Mouse (Mus musculus): ENCODE measurements at regions not wholly inside any gene's neighbourhood (a gene's known extent, or its start where the extent isn't known, plus 50 kb on each side); places are given as distances from the start of the nearest gene placed in this dataset.

DNA sequence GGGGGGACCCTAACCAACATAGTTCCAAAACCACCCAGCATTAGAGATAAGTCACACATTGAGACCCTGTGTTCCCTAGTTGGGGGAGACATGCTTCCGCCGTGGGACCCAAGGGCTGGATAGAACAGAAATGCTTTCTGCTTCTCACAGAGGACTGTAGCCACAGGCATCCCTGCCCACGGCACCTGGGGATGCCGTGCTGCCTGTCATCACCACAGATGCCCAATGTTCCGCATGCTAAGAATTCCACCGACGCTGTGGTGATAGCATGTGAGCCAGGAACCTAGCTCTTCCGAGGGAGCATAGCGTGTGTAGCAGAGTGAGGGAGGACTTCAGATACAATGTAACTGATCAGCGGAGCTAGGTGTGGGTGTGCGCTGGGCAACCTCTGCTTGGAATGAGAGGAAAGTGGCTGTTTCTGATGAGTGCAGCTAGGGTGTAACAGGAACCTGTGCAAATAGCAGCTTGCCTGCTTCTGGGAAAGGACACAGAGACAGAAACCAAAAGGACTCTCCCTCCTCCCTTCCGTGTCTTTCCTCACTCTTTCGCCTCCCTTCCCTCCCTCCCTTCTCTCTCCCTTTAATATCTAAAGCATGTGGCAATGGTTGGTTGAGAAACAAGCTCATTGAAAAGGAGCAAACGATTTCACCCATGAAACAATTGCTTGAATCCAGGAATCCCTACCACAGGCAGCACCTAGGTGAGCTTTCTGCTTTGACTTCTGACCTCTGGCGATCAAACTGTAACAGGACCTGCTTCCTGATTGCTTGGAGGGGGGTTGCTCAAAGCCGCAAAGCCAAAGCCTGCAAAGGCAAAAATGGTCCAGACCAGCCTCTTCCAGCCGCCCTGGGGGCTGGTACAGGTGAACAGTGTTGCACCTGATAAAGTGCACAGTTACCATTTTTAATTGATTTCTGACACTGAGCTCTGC lies 102.3 kb downstream of the Gm26897 start:
- H3K36me3 ChIP-seq = no peaks in the 10 kb centered on the region
- H3K4me3 ChIP-seq (replicated peaks) = no peak overlapping the region
- no peak for ATAC-seq (ENCODE audit: insufficient number of reproducible peaks, insufficient read depth, low FRiP score, low TSS enrichment, low read depth)
- H3K4me1 ChIP-seq (replicated peaks) = peaks cover 4% of the 10 kb centered on the region; the same call in 1 of the 2 replicates
- H3K27ac ChIP-seq = no peak overlapping the region
- H3K9me3 ChIP-seq = no peaks in the 10 kb centered on the region
- no peak overlapping the region for H3K4me2 ChIP-seq
- H3K27me3 ChIP-seq = peaks cover 71% of the 10 kb centered on the region
- H3K9ac ChIP-seq (replicated peaks) = no peak overlapping the region
- WGBS = 41% methylated on average over 17 of the region's 17 CpGs

DNA sequence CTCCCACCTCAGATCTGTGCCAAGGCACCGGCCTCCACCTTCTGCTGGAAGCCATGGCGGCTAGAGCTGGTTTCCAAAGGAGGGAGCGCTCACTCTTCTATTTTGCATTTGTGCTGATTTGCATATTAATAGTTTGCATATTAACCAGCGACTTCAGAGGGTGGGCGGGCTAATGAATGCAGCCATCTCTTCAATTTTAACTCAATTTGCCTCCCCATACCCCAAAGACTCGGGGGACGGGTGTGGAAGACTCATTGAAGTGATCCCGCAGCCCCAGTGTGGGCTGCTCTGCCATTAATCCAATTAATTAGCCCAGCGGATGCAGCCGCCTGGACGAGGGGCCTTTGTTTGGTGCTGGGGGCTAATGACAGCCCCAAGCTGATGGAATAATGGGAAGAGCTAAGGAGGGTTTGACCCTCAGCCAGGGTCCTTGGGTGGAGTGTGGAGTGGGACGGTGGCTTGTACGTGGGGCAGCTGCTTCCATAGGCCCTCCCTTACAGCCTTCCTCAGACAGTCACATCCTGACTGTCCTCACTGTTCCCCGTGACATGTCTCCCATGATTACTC lies 103.0 kb downstream of the Gm26897 start:
- WGBS = 18% methylated on average over 14 of the region's 14 CpGs
- peaks cover 4% of the 10 kb centered on the region; the same call in 1 of the 2 replicates for H3K4me1 ChIP-seq (replicated peaks)
- H3K27me3 ChIP-seq = peaks cover 78% of the 10 kb centered on the region
- no peak overlapping the region for H3K27ac ChIP-seq
- no peak for ATAC-seq (ENCODE audit: insufficient number of reproducible peaks, insufficient read depth, low FRiP score, low TSS enrichment, low read depth)
- no peaks in the 10 kb centered on the region for H3K36me3 ChIP-seq
- H3K9ac ChIP-seq (replicated peaks) = no peak overlapping the region
- no peak overlapping the region for H3K4me3 ChIP-seq (replicated peaks)
- H3K9me3 ChIP-seq = no peaks in the 10 kb centered on the region
- H3K4me2 ChIP-seq = no peak overlapping the region

DNA sequence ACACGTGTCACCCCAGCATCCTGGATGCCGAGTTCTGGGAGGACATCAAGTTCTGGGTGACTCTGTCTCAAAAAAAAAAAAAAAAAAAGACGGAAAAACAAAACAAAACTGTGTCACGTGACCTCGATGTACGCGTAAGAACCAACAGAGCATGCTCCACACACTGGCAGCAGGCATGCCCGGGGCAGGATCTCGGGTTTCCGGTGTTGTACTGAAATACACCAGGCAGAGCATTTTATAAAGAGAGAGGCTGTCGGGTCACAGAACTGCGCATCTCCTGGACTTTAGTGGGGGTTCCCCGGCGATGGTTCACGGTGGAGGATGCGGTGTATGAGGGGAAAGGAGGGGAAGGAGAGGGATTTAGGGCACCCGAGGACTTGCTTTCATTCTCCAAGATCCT lies 108.7 kb downstream of the Gm26897 start:
- H3K36me3 ChIP-seq = no peaks in the 10 kb centered on the region
- no peak for ATAC-seq (ENCODE audit: insufficient number of reproducible peaks, insufficient read depth, low FRiP score, low TSS enrichment, low read depth)
- H3K9me3 ChIP-seq = no peaks in the 10 kb centered on the region
- H3K4me1 ChIP-seq (replicated peaks) = peaks cover 4% of the 10 kb centered on the region; the same call in 1 of the 2 replicates
- no peak overlapping the region for H3K27ac ChIP-seq
- peaks cover 72% of the 10 kb centered on the region for H3K27me3 ChIP-seq
- peak overlapping the region; percentile 32; the same call in 1 of the 2 replicates for H3K4me2 ChIP-seq
- no peak overlapping the region for H3K4me3 ChIP-seq (replicated peaks)
- WGBS = 53% methylated on average over 17 of the region's 17 CpGs
- no peak overlapping the region for H3K9ac ChIP-seq (replicated peaks)

DNA sequence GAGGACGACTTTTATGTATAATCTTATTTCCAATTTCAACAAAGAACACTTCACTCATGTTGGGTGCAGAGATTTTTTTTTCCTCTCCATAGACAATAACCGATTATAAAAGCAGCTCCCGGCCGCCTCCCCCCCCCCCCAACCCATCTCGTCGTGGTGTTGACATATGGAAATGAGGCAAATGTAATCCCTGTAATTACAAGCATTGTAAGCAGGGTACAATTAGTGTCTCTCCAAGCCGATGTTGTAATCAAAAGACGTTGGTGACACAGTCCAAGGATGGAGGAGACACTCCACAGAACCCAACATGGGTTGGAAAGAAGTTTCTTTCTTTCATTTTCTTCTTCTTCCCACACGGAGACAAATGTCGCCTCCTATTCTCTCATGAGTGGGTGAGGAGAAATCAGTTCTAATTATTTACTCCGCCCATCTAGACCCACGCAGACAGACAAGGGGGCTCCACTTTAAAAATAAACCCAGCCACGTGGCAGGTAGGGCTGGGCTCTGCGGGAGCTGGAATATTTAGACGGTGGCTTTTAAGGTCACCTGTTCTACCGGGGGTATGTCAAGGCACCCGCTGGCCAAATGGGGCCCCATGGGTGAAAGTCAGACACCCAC lies 110.0 kb downstream of the Gm26897 start:
- ATAC-seq (ENCODE audit: insufficient number of reproducible peaks, insufficient read depth, low FRiP score, low TSS enrichment, low read depth) = no peak
- Histone ChIP-seq H3K9me3 (peaks cover 3% of the 10 kb centered on the region; the same call in 1 of the 2 replicates), H3K27ac (no peak overlapping the region), H3K4me3 (replicated peaks) (no peak overlapping the region), H3K4me1 (replicated peaks) (peaks cover 4% of the 10 kb centered on the region; the same call in 1 of the 2 replicates), H3K27me3 (peaks cover 59% of the 10 kb centered on the region), H3K36me3 (no peaks in the 10 kb centered on the region), H3K9ac (replicated peaks) (no peak overlapping the region), H3K4me2 (no peak overlapping the region)
- WGBS = 45% methylated on average over 17 of the region's 17 CpGs

DNA sequence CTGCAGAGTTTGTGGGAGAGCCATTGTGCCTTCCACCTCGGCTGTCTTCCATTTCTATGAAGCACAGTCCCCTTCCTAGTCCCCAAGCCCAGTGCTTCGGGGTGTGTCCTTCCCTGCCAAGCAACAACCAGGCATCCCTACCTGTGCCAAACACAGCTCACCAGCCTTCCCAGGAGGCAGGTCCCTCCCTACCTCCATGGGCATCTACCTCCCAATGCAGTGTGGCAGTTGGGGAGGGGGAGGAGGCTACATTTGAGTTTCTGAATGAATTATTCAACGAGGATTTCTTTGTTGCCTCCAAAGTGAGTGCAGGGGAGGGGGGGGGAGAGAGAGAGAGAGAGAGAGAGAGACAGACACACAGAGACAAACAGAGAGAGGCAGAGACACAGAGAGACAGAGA lies 110.8 kb downstream of the Gm26897 start:
- peaks cover 3% of the 10 kb centered on the region; the same call in 1 of the 2 replicates for H3K9me3 ChIP-seq
- H3K36me3 ChIP-seq = no peaks in the 10 kb centered on the region
- WGBS = 53% methylated on average over 3 of the region's 3 CpGs
- H3K27ac ChIP-seq = no peak overlapping the region
- H3K4me1 ChIP-seq (replicated peaks) = peaks cover 4% of the 10 kb centered on the region; the same call in 1 of the 2 replicates
- H3K27me3 ChIP-seq = peaks cover 51% of the 10 kb centered on the region
- no peak overlapping the region for H3K4me2 ChIP-seq
- H3K4me3 ChIP-seq (replicated peaks) = no peak overlapping the region
- H3K9ac ChIP-seq (replicated peaks) = no peak overlapping the region
- ATAC-seq (ENCODE audit: insufficient number of reproducible peaks, insufficient read depth, low FRiP score, low TSS enrichment, low read depth) = no peak

DNA sequence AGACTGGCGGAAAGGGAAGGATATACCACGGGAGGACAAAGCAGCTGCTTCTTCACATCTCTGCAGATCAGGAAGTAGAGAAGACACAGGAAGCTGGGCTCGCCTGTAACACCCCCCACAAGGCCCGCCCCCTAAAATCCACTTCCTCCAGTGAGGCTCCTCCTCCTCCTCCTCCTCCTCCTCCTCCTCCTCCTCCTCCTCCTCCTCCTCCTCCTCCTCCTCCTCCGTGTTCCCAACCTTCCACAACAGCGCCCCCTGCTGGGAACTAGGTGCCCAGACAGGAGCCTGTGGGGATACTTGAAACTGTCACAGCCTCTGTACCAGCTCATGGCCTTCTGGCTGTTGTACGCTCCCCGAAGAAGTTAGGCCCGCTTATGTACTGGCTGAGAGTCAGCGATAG lies 115.2 kb downstream of the Gm26897 start:
- Histone ChIP-seq H3K4me1 (replicated peaks) (0 out of 2 replicates have a peak, but pooled peaks cover 3% of the 10 kb centered on the region), H3K9me3 (peaks cover 3% of the 10 kb centered on the region; the same call in 1 of the 2 replicates), H3K4me2 (no peak overlapping the region), H3K9ac (replicated peaks) (no peak overlapping the region), H3K27ac (no peak overlapping the region), H3K27me3 (peaks cover 50% of the 10 kb centered on the region), H3K4me3 (replicated peaks) (no peak overlapping the region), H3K36me3 (no peaks in the 10 kb centered on the region)
- no peak for ATAC-seq (ENCODE audit: insufficient number of reproducible peaks, insufficient read depth, low FRiP score, low TSS enrichment, low read depth)
- 81% methylated on average over 9 of the region's 10 CpGs for WGBS

DNA sequence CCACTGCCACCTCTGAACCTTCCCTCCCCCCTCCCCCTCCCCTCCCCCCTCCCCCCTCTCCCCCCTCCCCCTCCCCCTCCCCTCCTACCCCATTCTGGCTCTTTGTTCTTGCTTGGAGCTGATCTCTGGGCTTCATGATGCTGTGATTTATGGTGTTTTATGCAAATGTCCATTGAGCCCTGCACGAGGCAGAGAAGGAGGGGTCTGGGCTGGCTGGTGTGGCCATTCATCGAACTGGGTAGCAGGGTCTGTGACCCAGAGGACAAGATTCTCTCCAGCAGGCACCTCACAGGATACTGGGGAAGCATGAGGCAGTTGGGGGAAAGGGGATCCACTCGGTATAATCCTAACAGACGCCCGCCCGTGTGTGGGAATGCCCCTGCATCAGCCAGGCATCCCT lies 119.0 kb downstream of the Gm26897 start:
- no peak for ATAC-seq (ENCODE audit: insufficient number of reproducible peaks, insufficient read depth, low FRiP score, low TSS enrichment, low read depth)
- H3K27ac ChIP-seq = no peak overlapping the region

DNA sequence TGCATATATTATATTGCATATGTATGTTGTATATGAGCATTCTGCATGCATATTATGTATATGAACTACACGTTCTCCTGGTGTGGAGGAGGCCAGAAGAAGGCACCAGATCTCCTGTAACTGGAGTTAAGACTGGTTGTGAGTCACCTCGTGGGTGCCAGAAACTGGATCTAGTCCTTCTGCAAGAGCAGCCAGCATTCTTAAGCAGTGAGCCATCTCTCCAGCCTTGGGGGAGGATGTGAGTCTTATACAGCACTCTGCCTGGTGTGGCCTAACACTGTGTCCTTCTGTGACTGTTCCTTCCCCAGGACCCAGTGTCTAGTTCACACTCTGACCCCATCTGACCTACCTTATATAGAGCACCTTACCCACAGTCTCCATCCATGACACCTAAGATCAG lies 121.6 kb downstream of the Gm26897 start:
- ATAC-seq (ENCODE audit: insufficient number of reproducible peaks, insufficient read depth, low FRiP score, low TSS enrichment, low read depth) = no peak
- Histone ChIP-seq H3K9me3 (no peaks in the 10 kb centered on the region), H3K4me2 (no peak overlapping the region), H3K9ac (replicated peaks) (no peak overlapping the region), H3K27ac (no peak overlapping the region), H3K27me3 (peaks cover 48% of the 10 kb centered on the region), H3K4me1 (replicated peaks) (peaks cover 8% of the 10 kb centered on the region), H3K4me3 (replicated peaks) (no peak overlapping the region), H3K36me3 (no peaks in the 10 kb centered on the region)
- 77% methylated on average over 2 of the region's 2 CpGs for WGBS

More for the DNA sequence above, 119.0 kb downstream of the Gm26897 start:
- H3K36me3 ChIP-seq = no peaks in the 10 kb centered on the region
- H3K4me2 ChIP-seq = no peak overlapping the region
- H3K27me3 ChIP-seq = peaks cover 40% of the 10 kb centered on the region
- peaks cover 3% of the 10 kb centered on the region; the same call in 1 of the 2 replicates for H3K9me3 ChIP-seq
- H3K4me3 ChIP-seq (replicated peaks) = no peak overlapping the region
- H3K9ac ChIP-seq (replicated peaks) = no peak overlapping the region
- H3K4me1 ChIP-seq (replicated peaks) = peaks cover 3% of the 10 kb centered on the region; the same call in 1 of the 2 replicates
- 50% methylated on average over 6 of the region's 6 CpGs for WGBS

DNA sequence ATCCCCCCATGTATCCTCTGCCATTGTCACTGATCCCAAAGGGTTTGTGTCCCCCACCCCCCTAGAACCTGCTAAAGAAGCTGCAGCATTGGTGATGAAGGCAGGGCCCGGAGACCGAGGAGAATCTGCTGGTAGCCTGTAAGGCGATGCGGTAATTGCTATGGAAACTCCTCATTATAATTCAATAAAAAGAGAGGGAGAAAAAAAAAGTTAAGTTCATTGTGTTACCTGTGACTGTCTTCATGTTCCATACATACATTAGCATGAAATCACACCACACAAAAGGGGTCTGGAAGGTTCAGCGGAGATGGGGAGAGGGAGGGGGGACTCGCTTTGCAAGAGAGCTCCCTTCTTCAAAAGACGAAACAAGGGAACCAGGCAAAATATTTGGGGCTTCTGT lies 123.5 kb downstream of the Gm26897 start:
- Histone ChIP-seq H3K9ac (replicated peaks) (no peak overlapping the region), H3K4me1 (replicated peaks) (peaks cover 8% of the 10 kb centered on the region), H3K4me2 (no peak overlapping the region), H3K36me3 (no peaks in the 10 kb centered on the region), H3K9me3 (no peaks in the 10 kb centered on the region), H3K27me3 (peaks cover 32% of the 10 kb centered on the region), H3K4me3 (replicated peaks) (no peak overlapping the region), H3K27ac (no peak overlapping the region)
- WGBS = 82% methylated on average over 7 of the region's 7 CpGs
- ATAC-seq (ENCODE audit: insufficient number of reproducible peaks, insufficient read depth, low FRiP score, low TSS enrichment, low read depth) = no peak

DNA sequence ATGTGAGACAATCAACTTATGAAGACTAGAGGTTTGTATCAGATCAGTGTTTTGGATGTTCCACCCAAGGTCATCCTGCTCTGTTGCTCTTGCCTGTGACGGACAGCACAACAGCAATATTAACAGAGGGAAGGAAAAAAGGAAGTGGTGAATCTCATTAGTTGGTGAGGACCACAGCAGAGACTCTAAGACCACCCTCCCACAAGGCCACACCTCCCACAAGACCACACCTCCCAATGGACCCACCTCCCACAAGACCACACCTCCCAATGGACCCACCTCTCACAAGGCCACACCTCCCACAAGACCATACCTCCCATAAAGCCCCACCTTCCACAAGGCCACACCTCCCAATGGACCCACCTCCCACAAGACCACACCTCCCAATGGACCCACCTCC lies 126.7 kb downstream of the Gm26897 start:
- H3K4me1 ChIP-seq (replicated peaks) = peaks cover 8% of the 10 kb centered on the region
- no peaks in the 10 kb centered on the region for H3K9me3 ChIP-seq
- H3K4me2 ChIP-seq = no peak overlapping the region
- WGBS = 100% methylated on average over 1 of the region's 1 CpGs
- no peak for ATAC-seq (ENCODE audit: insufficient number of reproducible peaks, insufficient read depth, low FRiP score, low TSS enrichment, low read depth)
- H3K27me3 ChIP-seq = peaks cover 29% of the 10 kb centered on the region
- H3K9ac ChIP-seq (replicated peaks) = no peak overlapping the region
- no peak overlapping the region for H3K27ac ChIP-seq
- no peak overlapping the region for H3K4me3 ChIP-seq (replicated peaks)
- H3K36me3 ChIP-seq = no peaks in the 10 kb centered on the region

DNA sequence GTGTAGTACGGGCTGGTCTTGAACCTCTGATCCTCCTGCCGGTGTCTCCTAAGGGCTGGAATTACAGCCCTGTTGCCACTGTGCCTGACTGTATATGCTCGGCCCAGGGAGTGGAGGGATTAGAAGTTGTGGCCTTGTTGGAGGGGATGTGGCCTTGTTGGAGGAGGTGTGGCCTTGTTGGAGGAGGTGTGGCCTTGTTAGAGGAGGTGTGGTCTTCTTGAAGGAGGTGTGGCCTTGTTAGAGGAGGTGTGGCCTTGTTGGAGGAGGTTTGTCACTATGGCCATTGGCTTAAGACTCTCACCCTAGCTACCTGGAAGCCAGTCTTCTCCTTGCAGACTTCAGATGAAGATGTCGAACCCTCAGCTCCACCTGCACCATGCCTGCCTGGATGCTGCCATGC lies 128.6 kb downstream of the Gm26897 start:
- peaks cover 42% of the 10 kb centered on the region for H3K27me3 ChIP-seq
- H3K4me1 ChIP-seq (replicated peaks) = peaks cover 8% of the 10 kb centered on the region
- no peak for ATAC-seq (ENCODE audit: insufficient number of reproducible peaks, insufficient read depth, low FRiP score, low TSS enrichment, low read depth)
- no peak overlapping the region for H3K9ac ChIP-seq (replicated peaks)
- H3K4me2 ChIP-seq = no peak overlapping the region
- H3K4me3 ChIP-seq (replicated peaks) = no peak overlapping the region
- H3K36me3 ChIP-seq = no peaks in the 10 kb centered on the region
- no peaks in the 10 kb centered on the region for H3K9me3 ChIP-seq
- H3K27ac ChIP-seq = no peak overlapping the region
- 93% methylated on average over 4 of the region's 4 CpGs for WGBS

Measured in limb, embryonic 12.5 days (tissue).